Mouse (Mus musculus): Measurements from ENCODE around the gene Crip1.

The Crip1 gene

DNA sequence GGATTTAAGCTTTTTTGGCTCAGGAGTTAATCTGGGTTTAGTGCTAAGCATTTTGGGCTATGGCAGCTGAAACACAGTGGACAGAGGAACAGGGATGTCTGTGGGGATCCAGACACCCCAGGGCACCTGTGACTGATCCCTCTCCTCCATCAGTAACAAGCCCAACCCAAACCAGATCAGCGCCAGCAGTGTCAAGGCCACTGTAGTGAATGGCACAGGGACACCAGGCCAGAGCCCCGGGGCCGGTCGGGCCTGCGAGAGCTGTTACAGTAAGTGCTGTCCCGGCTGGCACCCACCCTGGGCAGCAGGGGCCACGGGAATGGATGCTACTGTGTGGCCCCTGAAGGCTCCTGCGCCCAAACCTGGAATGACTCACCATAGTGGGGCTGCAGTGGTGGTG, 15.4 kb upstream of the Crip1 start:
- no peak for ATAC-seq (ENCODE audit: low TSS enrichment)

DNA sequence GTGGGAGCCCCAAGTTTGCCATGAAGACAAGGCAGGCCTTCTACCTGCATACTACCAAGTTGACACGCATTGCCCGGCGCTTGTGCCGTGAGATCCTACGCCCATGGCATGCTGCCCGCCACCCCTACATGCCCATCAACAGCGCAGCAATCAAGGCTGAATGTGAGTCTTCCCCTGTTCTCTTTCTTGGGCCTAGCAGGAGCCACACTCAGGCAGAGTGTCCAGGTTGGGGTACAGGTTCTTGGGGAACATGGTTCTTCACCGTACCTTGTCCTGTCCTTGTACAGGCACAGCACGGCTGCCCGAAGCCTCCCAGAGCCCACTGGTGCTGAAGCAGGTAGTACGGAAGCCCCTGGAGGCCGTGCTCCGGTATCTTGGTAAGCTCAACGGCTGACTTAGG, 14.5 kb upstream of the Crip1 start:
- no peak for ATAC-seq (ENCODE audit: low TSS enrichment)

DNA sequence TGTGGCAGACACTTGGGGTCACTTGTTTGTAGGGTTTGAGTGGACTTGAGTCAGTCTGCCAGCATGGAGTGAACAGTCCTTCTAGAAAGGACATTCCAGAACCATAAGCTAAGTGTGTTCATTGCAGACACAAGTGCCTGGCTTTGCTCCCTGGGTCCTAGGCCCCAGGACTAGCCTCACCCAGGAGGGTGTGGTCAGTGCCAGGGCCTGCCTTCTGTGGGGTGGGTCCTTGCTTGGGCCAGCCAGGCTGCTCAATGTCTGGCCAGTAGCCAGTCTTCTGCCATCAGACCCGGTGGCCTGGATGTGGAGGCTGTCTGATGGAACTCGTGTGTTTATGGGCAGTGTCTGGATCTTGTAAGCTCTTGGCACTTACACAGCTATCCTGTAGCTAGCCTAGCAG, 13.5 kb upstream of the Crip1 start:
- ATAC-seq (ENCODE audit: low TSS enrichment), result no peak

DNA sequence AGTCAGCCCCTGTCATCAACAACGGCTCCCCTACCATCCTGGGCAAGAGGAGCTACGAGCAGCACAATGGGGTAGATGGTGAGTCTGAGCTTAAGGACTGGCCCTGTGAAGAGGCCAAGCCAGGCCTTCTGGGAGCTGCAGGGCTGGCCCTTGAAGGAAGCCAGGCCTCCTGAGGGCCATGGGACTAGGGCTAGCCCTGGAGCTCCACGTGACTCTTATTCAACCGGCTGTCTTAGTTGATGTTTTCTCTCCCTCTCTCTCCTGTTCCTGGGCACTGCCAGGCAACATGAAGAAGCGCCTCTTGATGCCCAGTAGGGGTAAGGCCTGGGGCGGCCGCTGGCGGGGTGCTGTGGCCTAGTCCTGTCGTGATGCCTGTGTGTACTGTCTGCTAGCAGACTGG, 12.9 kb upstream of the Crip1 start:
- no peak for ATAC-seq (ENCODE audit: low TSS enrichment)

DNA sequence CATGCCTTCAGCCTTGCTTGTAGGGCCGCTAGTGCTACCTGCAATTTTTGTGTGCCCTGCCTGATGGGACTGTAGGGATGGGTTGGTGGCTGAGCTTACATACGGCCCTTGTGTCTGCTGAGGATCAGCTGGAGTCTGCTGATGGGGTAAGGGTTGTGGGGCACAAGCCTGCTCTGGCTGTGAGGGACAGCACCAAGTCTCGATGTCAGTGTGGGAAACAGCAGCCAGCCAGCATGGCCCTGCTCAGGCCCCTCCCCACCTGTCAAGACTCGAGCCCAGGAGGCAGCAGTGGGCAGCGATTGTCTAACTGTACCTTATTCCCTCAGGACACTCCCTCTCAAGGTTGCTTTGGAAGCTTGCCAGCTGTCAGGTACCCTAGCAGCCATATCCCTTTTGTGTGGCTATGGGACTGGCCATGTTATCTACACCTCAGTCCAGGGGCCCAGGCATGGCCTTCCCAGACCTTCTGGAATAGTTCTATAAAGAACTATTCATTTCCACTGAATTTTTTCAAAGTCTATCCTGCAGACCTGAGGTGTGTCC, 12.2 kb upstream of the Crip1 start:
- no peak for ATAC-seq (ENCODE audit: low TSS enrichment)

DNA sequence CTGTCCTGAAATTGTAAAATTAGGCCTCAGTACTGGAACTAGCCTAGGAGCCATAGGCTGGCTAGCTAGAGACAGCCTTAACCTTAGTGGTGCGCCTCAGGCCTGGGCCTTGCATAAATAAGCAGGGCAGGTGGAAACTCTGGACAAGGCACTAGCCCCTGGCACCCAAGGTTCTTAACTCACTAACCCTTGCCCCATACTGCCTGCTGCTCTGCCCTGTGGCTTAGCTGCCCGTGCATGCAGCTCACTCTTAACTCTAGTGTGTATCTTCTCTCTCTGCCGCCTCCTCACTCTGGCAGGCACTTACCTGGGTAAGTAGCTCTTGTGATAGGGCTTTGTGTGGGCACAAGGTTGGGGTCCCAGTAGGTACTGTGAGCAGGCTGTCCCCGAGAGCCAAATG, 11.6 kb upstream of the Crip1 start:
- no peak for ATAC-seq (ENCODE audit: low TSS enrichment)

DNA sequence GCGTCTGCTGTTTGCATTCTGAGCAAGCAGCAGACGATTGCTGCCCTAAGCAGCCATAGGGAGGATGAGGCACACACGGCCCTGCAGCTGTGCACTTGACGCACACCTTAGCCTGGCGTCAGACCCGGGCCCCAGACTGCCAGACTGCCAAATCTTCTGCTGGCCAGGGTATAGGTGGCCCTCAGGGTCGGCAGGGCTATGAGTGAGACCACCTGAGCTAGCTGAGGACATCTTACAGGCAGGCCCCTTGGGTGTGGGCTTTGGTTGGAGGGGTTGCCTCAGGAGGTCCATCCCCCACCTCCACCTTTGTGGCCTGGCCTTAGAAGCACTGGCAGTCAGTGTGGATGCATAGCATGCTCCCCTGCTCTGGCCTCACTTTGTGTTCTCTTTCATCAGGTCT, 10.7 kb upstream of the Crip1 start:
- ATAC-seq (ENCODE audit: low TSS enrichment), result no peak

DNA sequence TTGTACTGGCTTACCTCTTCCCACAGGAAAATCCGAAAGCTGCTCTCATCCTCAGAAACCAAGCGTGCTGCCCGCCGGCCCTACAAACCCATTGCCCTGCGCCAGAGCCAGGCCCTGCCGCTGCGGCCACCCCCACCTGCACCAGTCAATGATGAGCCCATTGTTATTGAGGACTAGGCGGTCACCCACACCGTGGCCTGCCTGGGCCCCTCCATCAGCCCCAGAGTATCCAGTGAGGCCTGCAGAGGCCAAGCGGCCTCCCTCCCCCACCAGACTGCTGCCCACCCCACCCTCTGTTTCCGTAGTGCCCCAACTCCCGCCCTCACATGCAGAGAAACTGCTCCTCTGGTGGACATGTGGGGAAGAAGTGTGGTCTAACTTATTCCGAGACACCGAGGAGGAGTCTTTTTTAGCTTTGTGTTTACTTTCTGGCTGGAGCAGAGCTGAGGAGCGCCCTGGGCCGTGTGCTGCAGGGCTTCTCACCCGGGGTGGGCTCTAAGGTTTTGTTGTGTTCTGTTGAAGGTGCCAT, 9.6 kb upstream of the Crip1 start:
- no peak for ATAC-seq (ENCODE audit: low TSS enrichment)

DNA sequence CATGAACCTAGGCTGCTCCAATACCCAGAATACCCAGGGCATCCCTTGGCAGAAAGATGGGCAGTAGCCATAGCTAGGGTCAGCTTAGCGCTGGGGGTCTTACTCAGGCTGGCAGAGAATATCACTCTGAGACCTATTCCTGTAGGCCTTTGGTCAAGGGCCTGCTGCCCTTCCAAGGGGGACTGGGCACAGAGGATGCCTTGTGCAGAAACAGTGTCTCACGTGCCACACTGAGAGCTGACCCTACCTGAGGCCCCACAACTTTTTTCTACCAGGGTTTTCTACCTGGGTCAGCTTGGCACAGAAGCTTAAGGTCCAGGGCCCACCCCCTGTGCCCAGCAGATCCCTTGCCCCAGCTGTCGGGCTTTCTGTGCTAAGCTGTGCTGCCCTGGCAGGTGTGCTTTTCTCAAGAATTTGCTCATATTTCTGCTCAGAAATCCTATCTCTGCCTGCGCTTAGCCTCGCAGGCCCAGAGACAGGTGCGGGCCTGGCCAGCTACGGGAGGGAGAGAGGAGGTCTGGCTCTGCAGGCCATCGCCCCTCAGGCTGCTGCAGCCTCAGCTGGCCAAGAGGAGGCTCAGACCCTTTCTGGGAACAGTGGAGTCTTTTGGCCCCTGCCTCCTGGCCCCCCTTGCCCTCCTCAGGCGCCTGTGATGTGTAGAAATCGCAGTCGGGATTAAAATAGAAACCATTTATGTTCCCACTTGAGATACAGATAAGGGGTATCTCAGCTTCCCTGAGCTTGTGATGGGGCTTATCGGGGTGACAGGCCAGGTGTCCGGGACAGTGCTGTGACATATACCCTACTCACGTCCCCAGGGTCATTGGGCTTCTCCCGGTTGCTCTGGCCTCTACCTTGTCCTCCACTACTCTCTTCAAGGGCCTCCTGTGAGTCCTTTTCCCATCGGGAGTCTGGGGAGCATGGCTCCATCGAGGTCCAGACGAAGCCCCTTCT, 8.6 kb upstream of the Crip1 start:
- no peak for ATAC-seq (ENCODE audit: low TSS enrichment)

DNA sequence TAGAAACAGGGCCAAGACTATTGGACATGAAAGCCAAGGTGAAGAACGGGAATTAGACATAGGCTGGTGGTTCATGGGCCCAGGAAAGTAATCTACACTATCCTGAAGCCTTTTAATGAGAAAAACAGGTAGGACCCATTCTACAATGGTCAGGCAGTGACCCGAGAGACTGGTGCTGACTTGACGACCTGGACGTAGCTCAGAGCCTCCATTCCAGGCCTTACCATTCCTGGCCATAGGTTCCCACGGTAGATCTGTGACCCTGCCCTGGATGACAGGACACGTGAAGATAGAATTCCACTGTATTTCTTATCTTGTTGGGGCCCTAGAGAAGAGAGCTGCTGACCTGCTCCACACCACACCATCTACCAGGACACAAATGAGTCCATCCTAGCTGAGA, 7.8 kb upstream of the Crip1 start:
- ATAC-seq (ENCODE audit: low TSS enrichment), result no peak

DNA sequence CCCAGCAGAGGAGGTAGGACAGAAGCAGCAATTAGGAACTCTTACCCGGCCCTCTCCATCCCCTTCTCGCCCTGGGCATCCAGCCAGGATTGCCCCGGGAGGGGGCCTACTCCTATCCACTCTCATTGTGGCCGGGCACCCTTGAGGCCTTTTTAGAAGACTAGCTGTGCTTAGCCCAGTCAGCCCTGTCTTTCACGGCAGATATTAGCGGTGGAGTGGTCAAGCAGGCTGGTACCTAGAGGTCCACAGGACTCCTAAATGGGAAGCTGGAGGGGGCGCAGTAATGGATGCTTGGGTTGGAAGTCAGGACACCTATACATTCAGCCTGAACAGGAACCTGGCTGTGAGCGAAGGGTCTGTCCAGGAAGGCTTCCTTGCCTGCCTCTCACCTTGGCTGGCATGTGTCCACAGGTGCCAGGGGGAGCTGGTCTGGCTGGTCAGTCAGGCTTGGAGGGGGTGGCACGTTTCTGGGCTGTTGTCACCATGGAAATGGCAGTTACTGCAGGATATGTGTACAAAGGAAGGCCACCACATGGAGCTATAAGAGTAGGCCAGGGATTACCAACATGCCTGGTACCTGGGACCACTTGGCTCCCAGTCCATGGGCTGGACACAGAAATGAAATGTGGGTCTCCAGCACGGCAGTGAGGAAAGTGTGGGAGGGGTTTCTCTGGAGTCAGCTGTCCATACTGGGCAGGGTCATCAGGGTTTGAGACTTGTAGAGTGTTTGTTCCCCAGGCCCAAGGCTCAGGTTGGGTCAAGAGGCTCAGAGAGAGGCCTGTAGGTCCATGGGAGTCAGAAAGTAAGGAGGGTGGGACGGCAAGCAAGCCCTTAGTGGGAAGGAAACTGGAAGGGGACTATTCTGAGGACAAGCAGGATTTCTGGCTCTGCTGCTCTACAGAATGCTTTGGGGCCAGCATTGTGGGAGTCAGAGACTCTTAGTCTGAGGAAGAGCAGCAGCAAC, 6.9 kb upstream of the Crip1 start:
- ATAC-seq (ENCODE audit: low TSS enrichment), result peak; percentile 13

DNA sequence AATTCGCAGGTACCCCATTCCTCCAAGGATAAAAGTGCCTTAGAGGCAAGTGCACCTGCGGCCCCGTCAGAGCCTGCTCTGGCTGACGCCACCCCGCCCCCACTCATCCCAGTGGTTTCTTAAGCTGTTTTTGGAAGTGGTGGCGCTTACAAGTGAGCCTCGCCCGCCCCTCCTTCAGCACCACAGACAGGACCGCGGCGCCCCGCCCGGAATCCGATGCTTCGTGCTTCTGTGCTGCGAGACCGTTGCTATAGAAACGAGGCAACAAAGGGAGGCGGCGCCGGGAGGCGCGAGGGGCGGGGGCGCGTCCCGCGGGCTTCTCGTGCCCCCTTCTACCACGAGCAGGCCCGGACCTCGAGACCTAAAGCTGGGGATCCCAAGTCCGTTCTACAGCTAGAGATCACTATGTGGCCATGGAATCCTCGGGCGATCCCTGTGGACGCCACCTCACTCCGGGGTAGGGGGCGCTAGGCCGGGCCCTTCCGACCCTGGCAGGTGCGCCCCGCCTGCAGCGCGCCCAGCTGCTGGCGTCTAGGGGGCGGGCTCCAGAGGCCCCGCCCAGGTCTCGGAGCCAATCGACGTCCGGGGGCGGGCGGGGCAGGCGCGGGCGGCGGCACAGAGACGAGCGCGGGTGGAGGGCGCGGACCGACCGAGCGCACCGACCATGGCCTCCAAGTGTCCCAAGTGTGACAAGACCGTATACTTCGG, 6.1 kb upstream of the Crip1 start, which contains the start of gene Crip2:
TSS of gene Crip2 (plus strand) at position 329 of the 708 bp plus-strand sequence.
- peak; percentile 60 for ATAC-seq (ENCODE audit: low TSS enrichment)

DNA sequence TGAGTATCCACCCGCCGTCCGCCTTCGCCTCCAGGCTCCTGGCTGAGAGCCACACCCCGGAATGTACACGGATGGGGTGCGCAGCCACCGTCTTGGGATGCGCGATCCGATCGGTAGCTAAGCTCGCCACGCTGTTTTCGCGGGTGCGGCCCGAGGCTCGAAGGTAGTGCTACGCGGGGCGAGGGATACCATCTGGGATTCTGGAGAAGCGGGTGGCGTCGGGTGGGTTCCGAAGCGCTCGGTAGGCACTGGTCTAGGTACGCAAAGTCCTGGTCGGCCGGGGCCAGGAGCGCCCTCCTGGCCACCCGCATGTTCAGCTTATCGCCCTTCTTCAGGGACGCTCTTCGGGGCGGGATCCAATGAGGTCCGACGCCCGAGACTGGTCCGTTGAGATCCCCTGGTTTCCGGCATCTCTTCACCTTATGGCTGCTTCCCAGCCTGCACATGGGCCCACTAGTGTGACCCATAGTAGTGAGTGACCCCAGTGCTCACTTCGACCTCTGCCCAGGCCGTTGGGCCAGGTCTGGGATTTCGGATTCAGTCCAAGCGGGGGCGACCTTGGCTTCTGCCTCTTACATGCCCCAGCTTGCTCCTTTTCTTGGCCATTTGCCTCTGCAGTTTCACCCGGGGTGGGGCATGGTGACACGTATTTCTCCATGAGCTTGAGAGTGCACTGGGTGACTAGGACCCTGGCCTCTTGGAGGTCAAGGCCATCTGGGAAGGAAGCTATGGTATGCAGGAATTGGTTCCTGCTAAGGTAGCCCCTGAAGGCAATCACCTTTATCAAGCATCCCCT, 5.3 kb upstream of the Crip1 start:
- ATAC-seq (ENCODE audit: low TSS enrichment), result no peak

DNA sequence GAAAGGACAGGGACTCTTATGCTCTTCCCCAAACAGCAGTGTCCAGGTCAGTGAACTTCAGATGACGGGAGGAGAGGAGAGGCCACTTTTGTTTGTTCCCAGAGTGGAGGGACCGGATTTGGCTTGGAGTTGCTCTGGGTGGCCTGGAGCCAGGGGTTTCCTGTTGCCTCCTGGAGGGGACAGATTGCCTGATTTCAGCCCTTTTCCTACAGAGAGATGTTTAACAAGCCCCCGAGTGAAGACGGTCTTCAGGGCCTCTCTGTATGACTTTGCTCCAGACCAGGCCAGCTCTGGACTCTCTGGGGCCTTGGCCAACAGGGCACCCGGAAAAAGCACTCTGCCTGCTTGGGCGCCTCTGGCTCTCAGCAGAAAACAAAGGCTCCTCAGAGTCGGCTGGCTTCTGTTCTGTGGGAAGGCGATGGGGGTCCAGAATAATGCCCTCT, 4.6 kb upstream of the Crip1 start:
- no peak for ATAC-seq (ENCODE audit: low TSS enrichment)

DNA sequence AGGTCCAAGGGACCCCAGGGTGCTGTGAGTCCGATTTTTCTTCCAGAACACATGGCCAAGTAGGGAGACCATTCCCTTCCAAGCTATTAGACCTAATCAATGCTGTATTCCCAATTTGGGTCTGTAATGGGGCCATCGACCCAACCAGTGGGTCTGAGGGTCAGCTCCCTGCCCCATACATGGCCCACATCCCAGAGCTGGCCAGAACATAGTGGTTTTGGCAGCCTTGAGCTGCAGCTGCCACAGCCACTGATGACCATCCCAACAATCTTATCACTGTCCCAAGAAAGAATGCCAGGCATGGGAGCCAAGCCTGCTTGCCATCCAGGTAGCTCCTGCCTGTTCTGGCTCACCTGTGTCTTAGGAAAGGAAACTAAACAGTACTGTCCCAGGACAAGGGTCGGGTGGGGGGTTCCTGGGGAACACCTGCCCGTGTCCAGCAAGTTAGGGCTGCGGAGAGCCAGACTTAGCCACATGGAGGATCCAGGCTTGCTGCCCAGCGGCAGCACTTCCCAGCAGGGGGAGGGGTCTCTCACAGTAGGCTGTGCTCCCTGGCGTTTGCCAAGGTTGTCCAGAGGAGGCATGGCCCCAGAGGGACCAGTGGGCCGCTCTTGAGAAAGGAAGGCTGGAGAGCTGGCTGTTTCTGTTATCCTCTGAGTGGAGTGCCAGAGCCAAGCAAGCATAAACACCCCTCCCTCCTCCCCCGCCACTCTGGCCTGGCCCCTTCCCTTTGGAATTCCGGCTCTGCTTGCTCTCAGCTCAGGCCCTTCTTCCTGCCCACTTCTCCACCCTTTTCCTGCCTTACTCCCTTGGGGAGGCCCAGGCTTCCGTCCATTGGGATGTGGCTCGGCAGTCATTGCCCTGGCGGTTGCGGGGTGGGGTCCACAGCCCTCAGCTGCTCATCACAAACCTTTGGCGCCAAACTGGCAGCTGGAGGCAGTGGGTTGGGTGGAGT, 3.8 kb upstream of the Crip1 start:
- no peak for ATAC-seq (ENCODE audit: low TSS enrichment)

DNA sequence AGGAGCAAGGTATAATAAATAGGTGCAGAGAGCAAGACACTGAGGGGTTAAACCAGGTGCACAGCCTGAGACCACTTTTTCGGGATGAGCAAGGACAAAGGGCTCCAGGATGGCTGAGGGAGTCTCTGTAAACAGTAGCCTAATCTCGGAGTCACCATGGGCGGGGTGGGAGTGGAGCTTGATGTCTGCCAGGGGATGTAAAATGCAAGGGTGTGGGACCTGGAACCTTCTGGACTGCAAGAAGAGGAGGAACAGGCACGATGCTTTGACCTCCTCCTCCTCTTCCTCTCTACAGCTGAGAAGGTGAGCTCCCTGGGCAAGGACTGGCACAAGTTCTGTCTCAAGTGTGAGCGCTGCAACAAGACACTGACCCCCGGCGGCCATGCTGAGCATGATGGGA, 3.0 kb upstream of the Crip1 start:
- no peak for ATAC-seq (ENCODE audit: low TSS enrichment)

DNA sequence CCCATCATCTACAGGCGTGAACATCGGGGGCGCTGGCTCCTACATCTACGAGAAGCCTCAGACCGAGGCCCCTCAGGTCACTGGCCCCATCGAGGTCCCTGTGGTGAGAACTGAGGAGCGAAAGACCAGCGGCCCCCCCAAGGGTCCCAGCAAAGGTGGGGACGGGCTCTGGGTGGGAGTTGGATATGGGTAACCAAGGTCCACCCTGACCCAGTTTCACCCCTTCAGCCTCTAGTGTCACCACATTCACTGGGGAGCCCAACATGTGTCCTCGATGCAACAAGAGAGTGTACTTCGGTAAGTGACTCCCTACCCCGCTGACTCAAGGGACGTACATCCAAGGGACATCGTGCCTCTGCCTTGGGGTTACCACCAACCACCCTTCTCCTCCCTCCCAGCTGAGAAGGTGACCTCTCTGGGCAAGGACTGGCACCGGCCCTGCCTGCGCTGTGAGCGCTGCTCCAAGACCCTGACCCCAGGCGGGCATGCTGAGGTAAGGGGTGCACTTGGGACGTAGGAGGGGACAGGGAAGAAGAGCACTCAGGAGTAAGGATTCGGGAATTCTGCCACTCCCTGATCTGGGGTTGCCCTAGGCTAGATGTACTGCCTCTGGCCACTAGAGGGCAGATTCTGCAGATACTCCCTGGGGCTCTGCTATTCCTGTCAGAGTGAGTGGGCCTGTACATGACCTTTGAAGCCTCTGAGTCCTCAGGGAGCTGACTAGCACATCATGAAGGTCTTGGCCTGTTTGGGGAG, 1.9 kb upstream of the Crip1 start:
- no peak for ATAC-seq (ENCODE audit: low TSS enrichment)

DNA sequence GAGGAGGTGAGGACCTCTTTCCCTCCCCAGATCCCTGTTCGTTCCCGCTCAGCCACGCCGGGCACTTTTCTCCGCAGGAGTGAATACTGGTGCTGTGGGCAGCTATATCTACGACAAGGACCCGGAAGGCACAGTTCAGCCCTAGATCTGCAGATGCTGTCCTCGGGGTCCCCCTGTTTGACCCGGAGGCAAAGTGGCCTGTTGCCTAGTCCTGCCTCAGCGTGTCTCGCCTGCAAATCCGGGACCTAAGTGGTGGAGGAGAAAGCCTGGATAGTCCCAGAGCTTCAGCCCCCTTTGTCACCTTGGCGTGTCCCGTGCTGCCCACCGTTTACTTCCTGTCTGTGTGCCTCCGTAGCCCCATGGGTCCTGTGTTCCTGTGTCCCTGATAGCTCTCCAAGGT, 1.2 kb upstream of the Crip1 start:
- ATAC-seq (ENCODE audit: low TSS enrichment), result no peak

DNA sequence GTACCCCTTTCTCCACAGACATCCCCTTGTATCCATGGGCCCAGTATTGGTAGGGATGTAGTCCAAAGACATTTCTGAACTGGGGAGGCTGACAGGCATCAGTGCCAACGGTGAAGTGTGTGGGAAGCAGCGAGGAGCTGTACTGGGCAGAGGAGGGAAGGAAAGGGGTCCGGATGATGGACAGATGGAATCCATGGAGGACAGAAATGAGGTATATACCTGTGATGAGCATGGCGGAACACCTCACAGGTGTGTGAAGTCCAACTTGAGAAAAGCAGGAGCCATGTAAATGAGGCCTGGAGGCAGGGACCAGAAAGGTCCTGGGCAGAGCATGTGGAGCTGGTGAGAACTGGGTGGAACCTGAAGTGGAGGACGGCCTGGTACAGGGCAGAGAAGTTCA, 525 bp upstream of the Crip1 start:
- ATAC-seq (ENCODE audit: low TSS enrichment), result no peak
